Mouse (Mus musculus): ENCODE measurements around the gene Rbl1. TPM values are rescaled to one million over a fixed set of nuclear protein-coding genes. Genes with fewer than 3 reads are reported as not detected.
"Not testable (repeated sequence)": the region's sequence is repeated elsewhere in the genome, so short reads cannot be mapped to it uniquely, and the experiment has no call there.

Gene Rbl1
- 10 to 100 TPM; 19.3 to 23.4 TPM for polyA plus RNA-seq (2017; shearing (Covaris generic))

DNA sequence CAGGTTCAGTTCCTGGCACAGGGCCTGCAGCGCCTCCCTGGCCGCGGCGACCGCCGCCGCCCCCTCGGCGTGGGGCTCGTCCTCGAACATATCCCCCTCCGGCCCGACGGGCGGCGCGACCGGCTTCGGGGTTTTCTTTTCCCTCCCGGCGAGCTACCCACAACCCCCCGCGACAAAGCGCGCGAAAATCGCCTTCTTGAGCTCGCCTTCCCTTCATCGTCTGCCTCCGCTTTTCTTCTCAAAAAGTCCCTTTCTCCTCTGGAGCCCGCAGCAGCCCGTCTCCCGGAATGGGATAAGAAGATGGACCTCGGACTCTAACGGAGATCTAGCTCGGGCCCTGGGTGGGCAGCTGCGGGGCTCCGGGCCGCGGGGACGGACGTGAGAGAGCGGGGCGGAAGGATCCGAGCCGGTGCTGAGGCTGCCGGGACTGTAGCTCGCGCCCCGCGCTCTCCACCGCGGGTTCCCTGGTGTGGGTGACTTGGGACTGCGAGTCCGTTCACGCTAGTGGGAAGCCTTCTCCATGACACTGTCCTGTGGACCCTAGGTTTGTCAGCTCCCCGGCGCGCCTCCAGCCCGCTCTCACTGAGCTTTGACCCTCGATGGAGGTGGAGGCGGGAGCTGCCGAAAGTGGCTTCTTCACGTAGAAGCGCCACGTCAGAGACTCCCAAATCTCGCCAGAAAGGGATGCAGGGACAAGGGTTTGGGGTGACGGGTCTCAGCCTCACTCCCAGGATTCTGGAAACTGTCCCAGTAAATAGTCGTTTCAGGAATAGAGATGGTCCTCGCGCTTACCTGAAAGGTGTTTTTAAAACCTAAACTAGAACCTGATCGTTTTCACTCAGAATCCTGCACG lies at the start of gene Rbl1:
Gene Rbl1 (minus strand): TSS at position 169 of the 853 bp plus-strand sequence.
- peak; percentile 68 for ATAC-seq

DNA sequence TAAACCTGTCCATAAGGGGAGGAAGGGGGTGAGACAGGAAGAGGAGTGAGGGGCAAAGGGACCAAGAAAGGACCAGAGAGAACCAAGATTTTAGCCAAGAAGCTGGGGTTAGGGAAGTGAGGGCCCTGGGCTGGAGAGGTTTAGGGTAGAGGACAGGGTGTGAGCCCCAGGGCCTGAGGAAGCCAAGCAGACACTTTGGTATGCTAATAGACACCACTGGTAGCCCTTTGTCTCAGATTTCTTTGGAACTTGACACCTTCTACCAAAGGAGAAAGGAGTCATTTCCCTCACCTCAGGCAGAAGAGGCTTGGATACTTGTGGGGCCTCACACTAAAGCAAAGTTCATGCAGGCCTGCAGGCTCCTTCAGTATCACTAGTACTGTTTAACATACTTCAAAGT lies 43.8 kb upstream of the Rbl1 start:
- no peak for ATAC-seq

DNA sequence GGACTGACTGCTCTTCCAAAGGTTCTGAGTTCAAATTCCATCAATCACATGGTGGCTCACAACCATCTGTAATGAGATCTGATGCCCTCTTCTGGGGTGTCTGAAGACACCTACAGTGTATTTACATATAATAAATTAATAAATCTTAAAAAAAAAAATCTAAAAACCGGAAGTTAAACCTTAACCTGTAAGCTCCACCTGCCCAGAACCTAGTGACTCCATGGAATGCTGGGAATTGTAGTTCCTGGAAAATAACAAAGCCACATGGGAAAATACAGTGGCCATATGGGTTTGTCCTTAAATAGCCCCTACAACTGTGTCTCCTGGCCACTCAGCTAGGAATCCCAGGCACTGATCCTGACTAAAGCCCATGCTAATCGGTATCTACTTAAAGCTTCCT lies 41.3 kb upstream of the Rbl1 start:
- ATAC-seq, result no peak

DNA sequence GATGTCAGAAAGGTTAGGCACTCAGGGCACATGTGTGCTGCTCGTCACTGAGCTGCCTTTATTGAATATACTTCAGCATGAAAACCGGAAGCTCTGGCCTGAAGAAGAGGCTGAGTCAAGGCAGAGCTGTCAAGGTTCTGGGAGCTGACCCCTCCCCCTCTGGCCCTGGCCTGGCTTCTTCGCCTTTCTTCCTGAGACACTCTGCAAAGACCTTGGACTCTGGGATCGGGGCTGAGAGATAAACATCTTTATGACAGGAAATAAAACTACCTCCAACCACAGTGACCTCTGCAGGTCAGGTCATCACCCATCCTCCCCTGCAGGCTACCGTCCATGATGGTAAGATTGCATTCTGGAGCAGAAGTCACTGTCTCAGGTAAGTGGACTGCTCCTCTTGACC lies 40.7 kb upstream of the Rbl1 start:
- no peak for ATAC-seq

DNA sequence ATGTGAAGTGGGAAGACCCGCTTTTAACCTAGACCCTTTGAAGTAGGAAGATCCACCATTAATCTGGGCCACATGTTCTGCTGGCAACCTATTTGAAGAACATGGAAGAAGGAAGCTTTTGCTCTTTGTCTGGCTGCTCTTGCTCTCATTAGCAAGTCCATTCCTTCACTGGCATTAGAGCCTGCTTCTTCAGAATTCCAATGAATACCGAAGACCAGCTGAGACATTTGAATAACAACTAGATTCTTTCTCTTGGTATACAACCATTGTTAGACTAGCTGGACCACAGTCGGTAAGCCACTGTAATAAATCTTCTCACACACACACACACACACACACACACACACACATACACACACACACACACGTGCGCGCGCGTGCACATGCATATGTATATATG lies 31.6 kb upstream of the Rbl1 start:
- ATAC-seq, result no peak

DNA sequence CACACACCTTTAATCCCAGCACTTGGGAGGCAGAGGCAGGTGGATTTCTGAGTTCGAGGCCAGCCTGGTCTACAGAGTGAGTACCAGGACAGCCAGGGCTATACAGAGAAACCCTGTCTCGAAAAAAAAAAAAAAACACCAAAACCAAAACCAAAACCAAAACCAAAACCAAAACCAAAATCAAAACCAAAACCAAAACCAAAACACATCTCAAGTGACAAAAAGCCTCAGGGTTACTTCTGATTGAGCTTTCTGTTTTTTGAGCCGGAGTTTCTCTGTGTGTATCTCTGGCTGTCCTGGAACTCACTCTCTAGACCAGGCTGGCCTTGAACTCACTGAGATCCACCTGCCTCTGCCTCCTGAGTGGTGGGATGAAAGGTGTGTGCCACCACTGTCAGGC lies 17.6 kb upstream of the Rbl1 start:
- ATAC-seq, result peak; percentile 68

DNA sequence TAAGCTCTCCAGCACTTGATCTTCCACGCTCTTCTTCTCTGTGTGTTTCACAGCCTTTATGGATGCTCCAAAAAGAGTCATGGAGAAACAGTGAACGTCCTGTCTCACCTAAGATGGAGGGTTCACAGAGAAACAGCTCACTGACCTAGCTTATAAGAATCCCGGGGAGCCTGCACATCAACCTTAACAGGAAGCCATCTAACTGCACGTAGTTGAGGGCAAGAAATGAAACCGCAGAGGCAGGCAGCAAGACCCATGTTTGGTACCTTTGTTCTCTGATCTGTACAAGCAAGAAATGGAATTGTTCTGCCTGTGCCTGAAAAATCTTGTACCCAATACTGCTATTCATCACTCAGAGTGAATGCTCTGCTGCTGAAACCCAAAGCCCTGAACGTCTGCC lies 15.8 kb upstream of the Rbl1 start:
- ATAC-seq, result peak; percentile 67

DNA sequence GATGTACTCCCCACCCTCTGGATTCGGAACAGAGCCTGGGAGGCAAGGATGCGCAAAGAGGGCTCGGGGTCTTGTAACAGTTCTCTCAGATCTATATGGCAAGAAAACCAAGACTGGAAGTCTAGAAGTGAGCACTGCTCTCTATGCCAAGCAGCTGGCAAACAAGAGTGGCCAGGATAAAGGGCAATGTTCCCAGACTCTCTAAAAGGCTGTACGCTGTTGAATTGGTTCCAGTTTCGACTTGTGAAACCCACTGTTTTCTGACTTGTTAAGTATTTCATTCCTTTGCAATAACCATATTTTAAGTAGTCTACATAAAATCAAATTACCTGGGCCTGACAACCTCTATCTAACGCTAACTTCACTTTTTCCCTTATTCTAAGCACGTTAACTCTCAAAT lies 7.4 kb upstream of the Rbl1 start:
- no peak for ATAC-seq

DNA sequence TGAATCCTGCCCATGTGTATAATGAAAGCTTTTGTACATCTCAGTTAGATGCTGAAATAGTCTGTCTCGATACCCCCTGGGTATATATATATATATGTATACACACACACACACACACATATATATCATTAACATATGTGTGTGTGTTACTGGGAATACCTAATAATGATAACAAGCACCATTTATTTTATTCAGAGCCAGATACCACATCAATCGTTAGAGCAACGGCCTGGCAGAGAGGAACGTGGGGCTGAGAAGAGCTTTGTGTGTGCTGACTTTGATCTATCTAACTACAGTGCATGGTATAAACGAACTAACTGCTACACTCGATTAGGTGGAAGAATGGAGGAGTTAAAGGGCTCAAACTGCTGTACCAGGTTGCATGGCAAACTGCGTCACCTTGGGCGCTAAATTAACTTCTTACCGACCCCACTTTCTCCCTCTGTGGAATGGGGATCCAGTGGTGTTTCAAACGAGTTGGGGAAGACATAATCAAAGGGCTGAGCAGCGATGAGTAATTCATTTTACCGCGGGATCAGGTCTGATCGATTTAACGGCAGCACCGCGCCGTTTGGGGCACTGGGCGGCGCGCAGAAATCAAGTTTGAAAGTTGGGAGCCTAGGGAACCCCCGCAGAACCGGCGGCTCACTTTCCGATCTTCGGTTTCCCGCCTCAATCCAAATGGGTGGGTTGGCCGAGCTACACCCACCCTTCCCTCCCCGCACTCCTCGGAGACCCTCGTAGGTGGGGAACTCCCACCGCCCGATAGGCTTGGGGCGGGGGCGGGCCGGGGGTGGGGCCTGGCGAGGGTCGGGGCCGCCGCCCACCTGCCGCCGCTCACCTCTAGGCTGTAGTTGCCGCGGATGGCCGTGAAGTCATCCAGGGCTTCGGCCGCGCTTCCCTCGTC lies 622 bp downstream of the Rbl1 start:
- peak; percentile 26 for ATAC-seq

DNA sequence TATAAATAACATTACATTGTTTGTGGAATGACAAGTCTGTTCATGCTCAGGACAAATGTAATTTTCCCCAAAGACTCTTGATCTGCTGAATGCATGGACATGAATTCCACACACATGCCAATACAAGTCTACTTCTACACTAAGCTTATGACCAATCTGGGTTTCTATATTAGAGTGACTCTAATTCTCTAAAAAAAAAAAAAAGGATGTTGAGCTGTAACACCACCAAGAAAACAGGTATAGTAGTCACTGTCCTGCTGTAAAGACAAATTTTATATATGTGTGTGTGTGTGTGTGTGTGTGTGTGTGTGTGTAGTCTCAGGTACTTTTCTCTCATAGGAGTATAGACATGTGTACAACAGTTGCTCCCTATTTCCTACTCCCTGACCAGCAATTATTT lies 1.3 kb downstream of the Rbl1 start:
- ATAC-seq, result no peak

DNA sequence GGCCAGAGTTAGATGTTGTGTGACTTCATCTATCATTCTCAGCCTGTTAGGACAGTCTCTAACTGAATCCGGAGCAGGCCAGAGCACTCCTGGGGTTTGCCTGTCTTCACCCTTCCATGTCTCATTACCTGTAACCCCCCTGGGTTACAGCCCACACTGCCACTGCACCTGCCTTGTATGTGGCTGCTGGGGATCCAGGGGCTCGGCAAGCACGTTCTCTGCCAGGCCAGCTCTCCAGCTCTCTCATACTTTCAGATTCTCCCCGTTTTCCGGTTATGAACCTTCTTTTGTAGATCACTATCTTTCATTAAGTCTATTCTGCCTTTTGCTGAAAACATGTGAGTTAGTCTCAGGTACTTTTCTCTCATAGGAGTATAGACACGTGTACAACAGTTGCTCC lies 2.0 kb downstream of the Rbl1 start:
- no peak for ATAC-seq

DNA sequence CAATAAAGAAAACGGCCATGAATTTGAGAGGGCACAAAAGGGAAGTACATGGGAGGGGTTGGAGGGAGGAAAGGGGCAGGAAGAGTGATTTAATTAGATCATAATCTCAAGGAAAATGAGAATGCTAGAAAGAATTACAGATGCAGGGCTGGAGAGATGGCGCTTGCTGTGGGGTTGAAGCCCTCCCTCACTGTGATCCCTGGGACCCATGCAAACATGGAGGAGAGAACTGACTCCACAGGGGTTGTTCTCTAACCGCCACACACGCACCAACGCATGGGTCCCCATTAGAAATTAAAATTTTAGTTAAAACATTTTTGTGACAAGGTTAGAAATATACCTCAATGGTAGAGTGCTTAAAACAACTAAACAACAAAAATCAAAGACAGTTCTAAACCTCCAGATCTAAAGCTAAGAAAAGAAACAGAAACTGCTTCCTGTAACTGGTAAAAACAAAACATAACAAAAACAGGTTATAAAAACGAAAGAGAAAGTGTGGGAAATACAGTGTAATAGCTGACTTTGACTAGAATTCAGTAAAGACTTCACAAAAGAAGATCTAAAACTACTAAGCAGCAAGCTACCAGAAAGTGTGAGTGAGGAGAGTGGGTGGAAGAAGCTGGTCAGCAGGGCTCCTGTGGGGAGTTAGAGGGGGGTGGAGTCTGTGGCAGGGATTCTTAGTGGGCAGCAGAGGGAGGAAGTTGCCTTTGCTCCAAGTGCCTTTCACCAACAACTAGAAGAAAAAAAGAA lies 3.1 kb downstream of the Rbl1 start:
- ATAC-seq, result peak; percentile 66

DNA sequence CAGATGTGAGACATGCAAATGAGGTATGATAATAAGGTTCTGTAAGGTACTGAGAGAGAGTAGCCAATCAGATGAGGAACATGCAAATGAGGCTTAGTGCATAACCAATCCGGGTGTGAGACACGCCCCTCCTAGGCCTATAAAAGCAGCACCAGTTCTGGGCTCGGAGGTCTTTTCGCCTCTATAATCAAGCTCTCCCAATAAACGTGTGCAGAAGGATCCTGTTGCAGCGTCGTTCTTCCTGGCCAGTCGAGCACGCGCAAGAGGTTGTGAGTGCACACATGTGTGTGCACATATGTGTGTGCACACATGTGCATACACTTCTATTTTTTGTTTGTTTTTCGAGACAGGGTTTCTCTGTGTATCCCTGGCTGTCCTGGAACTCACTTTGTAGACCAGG lies 5.9 kb downstream of the Rbl1 start:
- not testable (repeated sequence) for ATAC-seq

DNA sequence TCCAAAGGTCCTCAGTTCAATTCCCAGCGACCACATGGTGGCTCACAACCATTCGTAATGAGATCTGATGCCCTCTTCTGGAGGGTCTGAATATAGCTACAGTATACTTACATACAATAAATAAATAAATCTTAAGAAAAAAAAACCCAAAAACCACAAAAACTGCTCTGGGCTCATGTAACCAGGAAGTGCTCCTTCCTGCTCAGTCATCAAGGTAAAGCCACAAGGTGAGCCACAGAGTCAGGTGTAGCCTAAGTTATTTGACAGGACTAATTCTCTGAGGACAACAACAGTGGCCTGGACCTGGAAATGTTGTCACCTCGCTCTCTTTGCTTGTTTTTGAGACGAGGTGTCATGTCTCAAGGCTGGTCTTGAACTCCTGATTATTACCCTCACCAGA lies 13.7 kb downstream of the Rbl1 start:
- peak; percentile 45 for ATAC-seq

DNA sequence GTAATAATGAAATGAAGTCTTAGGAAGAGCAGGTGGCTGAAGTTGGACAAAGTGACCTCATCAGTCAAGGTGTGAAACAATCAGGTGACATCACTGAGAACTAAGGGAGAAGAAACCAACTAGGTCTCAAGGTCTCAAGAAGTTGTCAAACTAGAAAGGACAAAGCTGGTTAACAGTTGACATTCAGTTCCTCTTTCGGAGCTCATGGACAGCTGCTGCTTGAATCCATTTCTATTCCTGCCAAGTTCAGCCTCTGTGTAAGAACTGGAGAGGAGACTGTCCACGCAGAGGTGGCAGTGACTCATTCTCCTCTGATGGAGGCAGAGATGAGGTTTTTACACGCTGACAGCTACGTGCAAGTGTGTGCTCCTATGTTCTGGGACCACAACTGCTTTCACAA lies 17.1 kb downstream of the Rbl1 start:
- no peak for ATAC-seq

DNA sequence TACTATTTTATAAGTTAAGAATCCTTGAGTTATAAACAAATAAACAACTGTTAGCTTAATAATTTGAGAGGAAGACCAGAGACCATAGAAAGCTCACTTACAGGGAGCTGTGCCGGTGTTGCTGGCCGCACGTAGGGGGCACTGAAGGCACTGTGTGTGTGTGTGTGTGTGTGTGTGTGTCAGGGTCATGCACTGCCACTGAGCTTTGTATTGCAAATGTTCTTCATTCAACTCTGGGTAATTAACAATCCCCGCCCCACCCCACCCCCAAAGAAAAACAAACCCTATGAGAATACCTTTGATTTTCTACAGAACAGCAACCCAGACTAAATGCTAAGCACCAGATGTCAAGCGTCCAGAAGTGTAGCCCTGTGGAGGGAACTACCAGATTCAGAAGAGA lies 17.8 kb downstream of the Rbl1 start:
- no peak for ATAC-seq

DNA sequence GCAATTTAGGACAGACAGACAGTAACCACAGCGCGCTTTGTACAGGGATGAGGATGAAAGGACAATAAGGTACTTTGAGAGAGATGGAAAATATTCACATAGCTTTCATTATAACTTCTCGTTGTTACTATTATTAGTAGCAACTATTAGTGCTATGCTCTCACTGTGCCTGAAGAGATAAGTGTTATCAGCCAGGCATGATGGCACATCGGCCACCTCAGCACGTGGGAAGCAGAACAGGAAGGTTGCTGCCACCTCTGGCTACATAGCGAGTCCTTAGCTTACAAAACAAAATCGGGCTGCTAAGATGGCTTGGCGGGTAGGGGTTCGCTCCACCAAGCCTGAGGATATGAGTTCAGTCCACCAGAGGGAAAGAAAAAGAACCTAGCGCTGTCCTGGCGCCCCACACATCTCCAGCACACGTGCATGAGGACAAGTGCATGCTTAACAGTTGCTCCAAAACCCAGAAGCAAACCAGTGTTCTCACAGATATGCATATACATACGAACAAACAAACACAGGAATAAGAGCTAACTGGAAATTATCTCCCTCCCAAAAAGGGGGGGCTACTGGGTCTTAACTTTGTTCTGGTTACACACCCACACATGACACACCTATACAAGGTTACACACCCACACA lies 19.2 kb downstream of the Rbl1 start:
- ATAC-seq, result no peak

DNA sequence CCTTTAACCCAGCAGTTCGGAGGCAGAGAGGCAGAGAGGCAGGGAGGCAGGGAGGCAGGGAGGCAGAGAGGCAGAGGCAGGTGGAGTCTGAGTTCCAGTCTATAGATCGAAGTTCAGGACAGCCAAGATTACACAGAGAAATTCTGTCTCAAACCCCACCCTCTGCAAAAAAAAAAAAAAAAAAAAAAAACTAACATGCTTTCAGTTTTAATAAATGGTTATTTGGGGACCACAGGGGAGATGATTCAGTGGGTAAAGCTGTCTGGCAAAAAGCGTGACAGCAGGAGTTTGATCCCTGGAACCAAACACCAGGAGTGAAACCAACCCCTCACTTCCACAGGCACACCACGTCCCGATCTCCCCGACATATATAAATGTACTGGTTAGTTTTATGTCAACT lies 26.2 kb downstream of the Rbl1 start:
- no peak for ATAC-seq

DNA sequence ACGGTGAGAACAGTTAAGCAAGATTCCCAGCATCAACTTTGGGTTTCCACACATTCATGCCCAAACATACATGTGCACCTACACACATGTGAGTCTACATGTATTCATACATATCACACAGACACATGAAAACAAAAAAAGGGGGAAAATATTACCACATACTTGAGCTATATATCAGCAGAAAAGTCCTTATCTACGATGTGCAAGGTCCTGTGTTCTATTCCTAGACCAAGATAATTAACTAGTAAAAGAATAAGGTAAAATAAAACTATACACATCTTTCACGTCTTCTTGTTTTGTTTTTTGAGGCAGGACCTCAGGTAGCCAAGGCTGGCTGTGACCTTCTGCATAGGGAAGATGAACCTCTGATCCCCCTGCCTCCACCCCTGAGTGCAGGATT lies 28.1 kb downstream of the Rbl1 start:
- ATAC-seq, result no peak

DNA sequence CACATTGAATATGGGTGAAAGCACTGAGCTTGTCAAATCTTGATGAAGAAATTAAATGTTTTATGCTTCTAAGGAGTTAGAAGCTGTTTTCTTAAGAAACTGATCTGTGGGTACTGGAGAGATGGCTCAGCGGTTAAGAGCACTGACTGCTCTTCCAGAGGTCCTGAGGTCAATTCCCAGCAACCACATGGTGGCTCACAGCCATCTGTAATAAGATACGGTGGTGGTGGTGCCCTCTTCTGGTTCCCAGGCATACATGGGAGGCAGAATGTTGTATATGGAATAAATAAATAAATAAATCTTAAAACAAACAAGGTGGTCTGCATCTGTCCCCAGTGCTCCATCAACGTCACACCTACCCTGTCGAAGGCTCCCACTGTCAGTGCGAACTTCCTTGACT lies 29.9 kb downstream of the Rbl1 start:
- ATAC-seq, result no peak

DNA sequence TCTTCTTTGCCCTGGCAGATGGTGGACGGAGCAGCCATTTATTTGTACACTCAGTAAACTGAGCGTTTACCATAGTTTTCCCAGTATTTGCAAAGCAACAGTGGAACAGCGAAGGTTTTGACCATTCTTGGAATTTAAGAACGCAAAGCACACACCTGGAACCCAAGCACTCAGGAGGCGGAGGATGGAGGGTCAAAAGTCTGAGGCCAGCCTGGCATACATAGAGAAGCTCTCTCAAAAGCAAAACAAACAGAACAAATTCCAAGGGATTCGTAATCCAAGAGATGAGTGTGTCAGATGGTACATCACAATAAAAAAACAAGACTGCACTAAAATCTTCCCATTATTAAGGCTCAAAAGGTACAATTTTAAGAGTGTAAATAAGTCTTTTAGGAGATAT lies 30.8 kb downstream of the Rbl1 start:
- ATAC-seq, result no peak

DNA sequence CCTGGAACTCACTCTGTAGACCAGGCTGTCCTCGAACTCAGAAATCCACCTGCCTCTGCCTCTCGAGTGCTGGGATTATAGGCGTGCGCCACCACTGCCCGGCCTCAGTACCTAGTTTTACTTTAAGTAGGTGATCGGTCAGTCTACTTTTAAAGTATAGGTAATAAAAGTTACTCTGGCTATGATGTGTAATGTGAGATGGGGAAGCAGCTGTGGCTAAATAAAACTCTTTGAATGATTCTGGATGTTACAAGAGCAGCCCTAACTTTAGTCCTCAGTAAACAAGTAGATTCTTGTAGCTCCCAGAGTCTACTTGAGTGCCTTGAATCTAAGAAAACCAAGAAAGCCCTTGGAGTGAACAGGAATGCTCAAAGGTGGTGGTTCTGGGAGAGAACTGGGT lies 31.4 kb downstream of the Rbl1 start:
- ATAC-seq, result no peak

DNA sequence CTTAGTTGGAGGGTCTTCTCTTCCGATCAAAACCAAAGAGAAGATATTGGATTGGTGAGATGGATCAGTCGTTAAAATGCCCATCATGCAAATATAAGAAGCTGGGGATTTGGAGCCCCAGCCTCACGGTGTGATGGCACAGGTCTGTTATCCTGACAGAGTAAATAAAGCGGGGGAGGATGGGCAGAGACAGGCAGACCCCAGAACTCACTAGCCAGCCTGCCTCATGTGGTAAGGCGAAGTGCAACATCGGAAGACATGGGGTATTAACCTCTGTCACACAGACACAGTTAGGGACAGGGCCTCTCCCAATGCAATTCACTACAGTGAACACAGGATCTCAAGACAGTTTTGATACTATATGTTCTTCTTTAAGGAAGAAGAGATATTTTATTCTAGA lies 33.7 kb downstream of the Rbl1 start:
- ATAC-seq, result no peak
